In genomic region chr7:80555146-80555545, GRCm38 (mm10) we compare ENCODE assay signal across 11 mouse cellular contexts. TPM values are rescaled to one million over a fixed set of nuclear protein-coding genes. Genes with fewer than 3 reads are reported as not detected.
DNase-seq lines count a peak whose midpoint lies in the region; ATAC-seq and TF ChIP-seq lines count a peak whose summit lies in the region.
"Had no signal": no experiment of that assay in that cellular context is flagged by ENCODE, and none has a peak within 500 bp of the region (broad histone marks: within the 10 kb centered on the region; RNA-seq: fewer than 3 reads in every experiment).

No protein-coding gene starts in this region.

- H3K4me2 ChIP-seq in heart, embryonic 15.5 days, result no peak overlapping the region
- H3K4me2 ChIP-seq in neural tube, embryonic 15.5 days, result no peak overlapping the region
- no peak overlapping the region for H3K4me2 ChIP-seq in embryonic facial prominence, embryonic 14.5 days (ENCODE audit: low read depth, low read length)
- H3K4me2 ChIP-seq in hindbrain, embryonic 13.5 days, result no peak overlapping the region

- TF ChIP-seq CTCF in small intestine, adult 2 months (IDR thresholded peaks at IDR 0.05; ENCODE audit: extremely low read depth, insufficient read length, insufficient replicate concordance, low read depth, low read length), result no peak

- intact Hi-C loops in heart, postnatal 10 days (cut with DNase I), result no loop called here

- H3K9ac ChIP-seq in heart, embryonic 15.5 days, result no peak overlapping the region
- H3K9ac ChIP-seq in neural tube, embryonic 15.5 days (replicated peaks), result no peak overlapping the region
- H3K9ac ChIP-seq in embryonic facial prominence, embryonic 14.5 days (ENCODE audit: low read depth, low read length), result no peak overlapping the region
- H3K9ac ChIP-seq in hindbrain, embryonic 13.5 days, result no peak overlapping the region

- H3K4me3 ChIP-seq in heart, embryonic 15.5 days, result no peak overlapping the region
- no peak overlapping the region for H3K4me3 ChIP-seq in neural tube, embryonic 15.5 days (replicated peaks)
- no peak overlapping the region for H3K4me3 ChIP-seq in embryonic facial prominence, embryonic 14.5 days (ENCODE audit: low read depth, low read length)
- H3K4me3 ChIP-seq in small intestine, adult 2 months (ENCODE audit: low read depth, low read length), result no peak overlapping the region
- no peak overlapping the region for H3K4me3 ChIP-seq in hindbrain, embryonic 13.5 days

- H3K36me3 ChIP-seq in heart, embryonic 15.5 days, result no peaks in the 10 kb centered on the region
- H3K36me3 ChIP-seq in neural tube, embryonic 15.5 days, result no peaks in the 10 kb centered on the region
- H3K36me3 ChIP-seq in embryonic facial prominence, embryonic 14.5 days (ENCODE audit: control insufficient read depth, insufficient read depth, low read length), result no peaks in the 10 kb centered on the region
- no peaks in the 10 kb centered on the region for H3K36me3 ChIP-seq in small intestine, adult 2 months (ENCODE audit: control insufficient read depth, insufficient read depth, low read length)
- H3K36me3 ChIP-seq in hindbrain, embryonic 13.5 days, result no peaks in the 10 kb centered on the region

- H3K27me3 ChIP-seq in heart, embryonic 15.5 days, result no peaks in the 10 kb centered on the region
- no peaks in the 10 kb centered on the region for H3K27me3 ChIP-seq in neural tube, embryonic 15.5 days (replicated peaks)
- no peaks in the 10 kb centered on the region for H3K27me3 ChIP-seq in embryonic facial prominence, embryonic 14.5 days (replicated peaks; ENCODE audit: control insufficient read depth, insufficient read depth, low read length)
- no peaks in the 10 kb centered on the region for H3K27me3 ChIP-seq in small intestine, adult 2 months (ENCODE audit: control insufficient read depth, insufficient read depth, low read length)
- H3K27me3 ChIP-seq in hindbrain, embryonic 13.5 days, result no peaks in the 10 kb centered on the region

- H3K9me3 ChIP-seq in heart, embryonic 15.5 days (replicated peaks), result no peaks in the 10 kb centered on the region
- H3K9me3 ChIP-seq in neural tube, embryonic 15.5 days (replicated peaks), result no peaks in the 10 kb centered on the region
- H3K9me3 ChIP-seq in embryonic facial prominence, embryonic 14.5 days (ENCODE audit: control insufficient read depth, low read length), result no peaks in the 10 kb centered on the region
- H3K9me3 ChIP-seq in hindbrain, embryonic 13.5 days, result no peaks in the 10 kb centered on the region

- TF ChIP-seq POLR2A in small intestine, adult 2 months (IDR thresholded peaks at IDR 0.05; ENCODE audit: low read depth, low read length), result no peak

- H3K27ac ChIP-seq in heart, embryonic 15.5 days, result peak overlapping the region; percentile 81
- 0 out of 2 replicates have a peak overlapping the region, but pooled peaks have one; percentile 45 for H3K27ac ChIP-seq in neural tube, embryonic 15.5 days (replicated peaks)
- peak overlapping the region; percentile 81 for H3K27ac ChIP-seq in embryonic facial prominence, embryonic 14.5 days (replicated peaks; ENCODE audit: low read depth, low read length)
- H3K27ac ChIP-seq in small intestine, adult 2 months (ENCODE audit: insufficient read depth, low read depth, low read length), result peak overlapping the region; percentile 65
- H3K27ac ChIP-seq in hindbrain, embryonic 13.5 days, result no peak overlapping the region

- ATAC-seq in heart, embryonic 15.5 days (replicated peaks; ENCODE audit: insufficient number of reproducible peaks, insufficient read depth, low FRiP score, low read depth), result no peak
- ATAC-seq in neural tube, embryonic 15.5 days (ENCODE audit: low FRiP score), result no peak
- ATAC-seq in embryonic facial prominence, embryonic 14.5 days (ENCODE audit: low read depth), result no peak
- no peak for ATAC-seq in erythroid progenitor cell, adult 5-6 weeks (replicated peaks; ENCODE audit: low FRiP score, poor library complexity, severe bottlenecking)
- ATAC-seq in hindbrain, embryonic 13.5 days (ENCODE audit: low FRiP score), result no peak

- WGBS in heart, embryonic 15.5 days, result 67% methylated on average over 3 of the region's 3 CpGs
- 72% methylated on average over 3 of the region's 3 CpGs for WGBS in neural tube, embryonic 15.5 days
- 73% methylated on average over 3 of the region's 3 CpGs for WGBS in embryonic facial prominence, embryonic 14.5 days
- 66% methylated on average over 3 of the region's 3 CpGs for WGBS in small intestine, adult 2 months
- 74% methylated on average over 3 of the region's 3 CpGs for WGBS in hindbrain, embryonic 13.5 days

- H3K4me1 ChIP-seq in heart, embryonic 15.5 days (replicated peaks), result peaks cover 33% of the 10 kb centered on the region
- no peaks in the 10 kb centered on the region for H3K4me1 ChIP-seq in neural tube, embryonic 15.5 days
- peaks cover 7% of the 10 kb centered on the region; the same call in 1 of the 2 replicates for H3K4me1 ChIP-seq in embryonic facial prominence, embryonic 14.5 days (ENCODE audit: control insufficient read depth, insufficient read depth, low read length)
- peaks cover 2% of the 10 kb centered on the region; the same call in 1 of the 2 replicates for H3K4me1 ChIP-seq in small intestine, adult 2 months (ENCODE audit: control insufficient read depth, insufficient read depth, insufficient read length, low read length)
- no peaks in the 10 kb centered on the region for H3K4me1 ChIP-seq in hindbrain, embryonic 13.5 days (replicated peaks)

- DNase-seq in heart, postnatal 10 days, result no peak
- no peak for DNase-seq in neural tube, embryonic 10.5 days (ENCODE audit: extremely low spot score, low spot score)
- no peak for DNase-seq in embryonic facial prominence, embryonic 14.5 days (ENCODE audit: low spot score)
- DNase-seq: adrenal gland, postnatal 14 days; cerebellum, postnatal 36 days; midbrain, embryonic 14.5 days had no signal

RNA-seq across cellular contexts. Expression of gene Blm, which starts 20.2 kb away (rescaled TPM):
- 13.0 and 15.3 TPM in 2 replicates for polyA plus RNA-seq in heart, embryonic 15.5 days (2015; fragmentation: Nextera tagmentation; extraction: Ambion mirVana)
- 1 to 10 TPM; 5.6 to 7.5 TPM for total RNA-seq in heart, postnatal 10 days (2021)
- polyA plus RNA-seq in neural tube, embryonic 15.5 days (2015; fragmentation: Nextera tagmentation; extraction: Ambion mirVana), result 7.4 and 11.3 TPM in 2 replicates
- polyA plus RNA-seq in embryonic facial prominence, embryonic 14.5 days (2014; fragmentation: Nextera tagmentation; extraction: Ambion mirVana), result 13.1 and 17.1 TPM in 2 replicates
- 0.23 and 1.4 TPM in 2 replicates for polyA plus RNA-seq in small intestine, adult 2 months (2012; rRNA removed)
- total RNA-seq in erythroid progenitor cell, adult 5-6 weeks (2015; ENCODE audit: low replicate concordance), result 276 and 327 TPM in 2 replicates
- total RNA-seq in erythroid progenitor cell, adult 5-6 weeks (2017; ENCODE audit: low replicate concordance), result 196 and 224 TPM in 2 replicates
- 11.3 and 13.5 TPM in 2 replicates for polyA plus RNA-seq in hindbrain, embryonic 13.5 days (2015; fragmentation: Nextera tagmentation; extraction: Ambion mirVana)
